Mouse (Mus musculus) bone marrow, adult 2 months (tissue): ENCODE data around the gene Cbx7. TPM values are rescaled to one million over a fixed set of nuclear protein-coding genes. Genes with fewer than 3 reads are reported as not detected.

Experiments used
- H3K27ac ChIP-seq: fragments of 200-500 bp; 2 replicates; pipeline ENCODE4 v1.5.1; 2012; ENCODE audit warnings: low read depth, mild to moderate bottlenecking, control low read depth, inconsistent platforms, low read length; ENCODE audit not compliant: control insufficient read depth, poor library complexity, insufficient read depth
- H3K4me1 ChIP-seq: fragments of 200-500 bp; 2 replicates; pipeline ENCODE4 v1.6.1; 2011; ENCODE audit warnings: low read length; ENCODE audit not compliant: control insufficient read depth, insufficient read depth
- H3K4me3 ChIP-seq: fragments of 200-500 bp; replicated peaks from 2 replicates; pipeline ENCODE3; 2011; ENCODE audit warnings: mild to moderate bottlenecking, low read depth, low read length, control low read depth; ENCODE audit not compliant: control insufficient read depth
- CTCF ChIP-seq: fragments of 200-500 bp; IDR thresholded peaks from 2 replicates; pipeline ENCODE4 v1.5.1; 2011; ENCODE audit warnings: low read length, control low read depth; ENCODE audit not compliant: control insufficient read depth, insufficient read depth
- POLR2A ChIP-seq: fragments of 200-500 bp; IDR thresholded peaks from 2 replicates; pipeline ENCODE4 v1.6.1; 2011; ENCODE audit warnings: low read depth, mild to moderate bottlenecking, control low read depth, low read length, borderline replicate concordance; ENCODE audit not compliant: control insufficient read depth
- WGBS: fragments of 180-500 bp; shearing (Covaris S2); methylation state at CpG from one replicate; pipeline ENCODE4 v1.1.7; 2018; 5-methylcytosine and 5-hydroxymethylcytosine counted together
- polyA plus RNA-seq: library from polyadenylated mRNA; stranded (reverse); fragments of >200 nt; gene quantifications from 2 replicates; pipeline ENCODE4 v1.2.4, GENCODE M21; 2011; ENCODE audit warnings: low replicate concordance; ENCODE audit not compliant: missing spikeins, insufficient read depth, insufficient read length

Gene Cbx7
- polyA plus RNA-seq, 1 experiment = 22.5 TPM

- TF ChIP-seq POLR2A (no peak), CTCF (no peak)
- 8% methylated on average over 3 of the region's 3 CpGs for WGBS
- H3K4me1 ChIP-seq = no peaks in the 10 kb centered on the region
Measured at GRCm38 (mm10) chr15:79958418-79958817, 12.5 kb downstream of the Cbx7 start.

GRCm38 (mm10) chr15:79956559-79956958, 14.4 kb downstream of the Cbx7 start:
- no peak for TF ChIP-seq POLR2A
- TF ChIP-seq CTCF = no peak
- Histone ChIP-seq H3K4me3 (no peak overlapping the region), H3K27ac (no peak overlapping the region), H3K4me1 (no peaks in the 10 kb centered on the region)
- 30% methylated on average over 8 of the region's 8 CpGs for WGBS

More at GRCm38 (mm10) chr15:79958418-79958817, 12.5 kb downstream of the Cbx7 start:
- H3K27ac ChIP-seq = no peak overlapping the region
- H3K4me3 ChIP-seq = no peak overlapping the region

- 75% methylated on average over 7 of the region's 7 CpGs for WGBS
- Histone ChIP-seq H3K4me1 (no peaks in the 10 kb centered on the region), H3K27ac (no peak overlapping the region), H3K4me3 (no peak overlapping the region)
- TF ChIP-seq CTCF (no peak), POLR2A (no peak)
Measured at GRCm38 (mm10) chr15:79953470-79953869, 17.4 kb downstream of the Cbx7 start.

GRCm38 (mm10) chr15:79952504-79953231, 18.3 kb downstream of the Cbx7 start:
- Histone ChIP-seq H3K4me3 (no peak overlapping the region), H3K27ac (no peak overlapping the region), H3K4me1 (no peaks in the 10 kb centered on the region)
- WGBS = 67% methylated on average over 11 of the region's 11 CpGs
- TF ChIP-seq CTCF (no peak), POLR2A (no peak)

- Histone ChIP-seq H3K27ac (no peak overlapping the region), H3K4me1 (no peaks in the 10 kb centered on the region), H3K4me3 (no peak overlapping the region)
- 71% methylated on average over 14 of the region's 14 CpGs for WGBS
- TF ChIP-seq CTCF = no peak
- TF ChIP-seq POLR2A = no peak
Measured at GRCm38 (mm10) chr15:79951730-79952503, 19.0 kb downstream of the Cbx7 start.

GRCm38 (mm10) chr15:79951226-79951625, 19.7 kb downstream of the Cbx7 start:
- H3K4me1 ChIP-seq = no peaks in the 10 kb centered on the region
- TF ChIP-seq POLR2A (no peak), CTCF (no peak)
- no peak overlapping the region for H3K27ac ChIP-seq
- H3K4me3 ChIP-seq = no peak overlapping the region
- 83% methylated on average over 6 of the region's 6 CpGs for WGBS

- WGBS = 6% methylated on average over 24 of the region's 24 CpGs
- Histone ChIP-seq H3K4me1 (no peaks in the 10 kb centered on the region), H3K27ac (no peak overlapping the region; the same call in 1 of the 2 replicates), H3K4me3 (no peak overlapping the region)
- no peak for TF ChIP-seq POLR2A
- TF ChIP-seq CTCF = peak; percentile 64; the same call in 1 of the 2 replicates
Measured at GRCm38 (mm10) chr15:79950250-79951025, 20.5 kb downstream of the Cbx7 start.

- Histone ChIP-seq H3K27ac (no peak overlapping the region), H3K4me1 (no peaks in the 10 kb centered on the region), H3K4me3 (no peak overlapping the region)
- TF ChIP-seq CTCF (no peak), POLR2A (no peak)
- 72% methylated on average over 6 of the region's 6 CpGs for WGBS
Measured at GRCm38 (mm10) chr15:79947681-79948080, 23.2 kb downstream of the Cbx7 start.
